Mouse (Mus musculus) effector memory CD4-positive, alpha-beta T cell, adult 5 months (primary cell): ENCODE measurements around the gene Mme. TPM values are rescaled to one million over a fixed set of nuclear protein-coding genes. Genes with fewer than 3 reads are reported as not detected.

ENCODE experiments used
- polyA plus RNA-seq: library from polyadenylated mRNA; unstranded; fragments of 100-300 nt; shearing (Covaris generic); gene quantifications from one replicate; pipeline ENCODE4 v1.2.1, GENCODE M21; 2017

Gene Mme
- not detected for polyA plus RNA-seq

DNA sequence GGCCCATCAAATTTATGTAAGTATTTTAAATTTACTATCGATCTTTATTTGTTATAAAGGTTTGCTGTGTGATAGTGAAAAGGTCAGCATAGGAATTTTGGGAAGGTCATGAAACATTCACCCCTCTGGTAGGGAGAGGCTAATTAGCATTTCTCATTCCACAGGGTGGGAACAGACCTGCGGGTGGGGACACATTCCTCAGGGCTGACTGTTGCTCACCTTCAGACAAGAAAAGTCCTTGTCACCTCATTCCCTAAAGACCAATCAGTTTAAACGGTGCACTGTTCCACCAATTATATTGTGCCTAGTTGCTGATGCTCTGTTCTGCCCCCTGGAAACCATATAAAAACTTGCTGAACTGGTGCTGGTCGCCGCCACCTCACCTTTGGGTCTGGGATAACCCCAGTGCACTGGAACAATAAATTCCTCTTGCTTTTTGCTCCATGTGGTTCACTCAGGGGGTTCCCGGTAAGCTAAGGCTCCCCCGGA lies at the start of gene Mme:
Gene Mme (plus strand): TSS at position 439 of the 489 bp plus-strand sequence.

Other genes with a start within 250 kb of the Mme start
- not detected for gene Gm34302, start 242.3 kb downstream of the Mme start, polyA plus RNA-seq